ENCODE assay signal across 9 mouse cellular contexts in genomic region chr7:3193905-3194304, GRCm38 (mm10). TPM values are rescaled to one million over a fixed set of nuclear protein-coding genes. Genes with fewer than 3 reads are reported as not detected.
DNase-seq lines count a peak whose midpoint lies in the region; ATAC-seq and TF ChIP-seq lines count a peak whose summit lies in the region.
"Had no signal": no experiment of that assay in that cellular context is flagged by ENCODE, and none has a peak within 500 bp of the region (broad histone marks: within the 10 kb centered on the region; RNA-seq: fewer than 3 reads in every experiment).

No protein-coding gene starts in this region.

- peak; percentile 49; the same call in 1 of the 2 replicates for TF ChIP-seq CTCF in small intestine, adult 2 months (IDR thresholded peaks at IDR 0.05; ENCODE audit: extremely low read depth, insufficient read length, insufficient replicate concordance, low read depth, low read length)

- intact Hi-C loops in heart, postnatal 25 days (cut with DNase I): no loop called here

- no peak for ATAC-seq in limb, embryonic 11.5 days (ENCODE audit: insufficient number of reproducible peaks, low FRiP score, low TSS enrichment, low read depth)
- no peak for ATAC-seq in midbrain, embryonic 14.5 days (ENCODE audit: low FRiP score, low TSS enrichment)

- no peak overlapping the region for H3K27ac ChIP-seq in limb, embryonic 11.5 days (replicated peaks; ENCODE audit: low read depth, low read length)
- no peak overlapping the region for H3K27ac ChIP-seq in small intestine, adult 2 months (ENCODE audit: insufficient read depth, low read depth, low read length)
- no peak overlapping the region for H3K27ac ChIP-seq in midbrain, embryonic 14.5 days (replicated peaks; ENCODE audit: low read depth, low read length)

- no peak for TF ChIP-seq POLR2A in small intestine, adult 2 months (IDR thresholded peaks at IDR 0.05; ENCODE audit: low read depth, low read length)

- DNase-seq in heart, adult 18-20 months: peak; percentile 8 to 49
- no peak for DNase-seq in heart, postnatal 25 days (ENCODE audit: low spot score)
- peak; percentile 46 for DNase-seq in urinary bladder, postnatal 25 days (ENCODE audit: low spot score)
- no peak for DNase-seq in urinary bladder, postnatal 4 days (ENCODE audit: low spot score in 2 of 2)
- DNase-seq in embryo, embryonic 11 days: peak; percentile 52
- DNase-seq in limb, embryonic 11.5 days (ENCODE audit: low spot score): peak; percentile 44
- no peak for DNase-seq in midbrain, embryonic 14.5 days

- no peak overlapping the region for H3K4me3 ChIP-seq in limb, embryonic 11.5 days (ENCODE audit: low read depth, low read length)
- H3K4me3 ChIP-seq in small intestine, adult 2 months (ENCODE audit: low read depth, low read length): no peak overlapping the region
- H3K4me3 ChIP-seq in midbrain, embryonic 14.5 days (replicated peaks; ENCODE audit: low read depth, low read length): no peak overlapping the region

- no peaks in the 10 kb centered on the region for H3K9me3 ChIP-seq in limb, embryonic 11.5 days (ENCODE audit: control insufficient read depth, low read length)
- no peaks in the 10 kb centered on the region for H3K9me3 ChIP-seq in midbrain, embryonic 14.5 days (ENCODE audit: control insufficient read depth, low read length)

- H3K4me2 ChIP-seq in limb, embryonic 11.5 days (ENCODE audit: low read depth, severe bottlenecking): no peak overlapping the region
- no peak overlapping the region for H3K4me2 ChIP-seq in midbrain, embryonic 14.5 days (ENCODE audit: low read length)

- H3K4me1 ChIP-seq in limb, embryonic 11.5 days (ENCODE audit: control insufficient read depth, insufficient read depth, low read length): no peaks in the 10 kb centered on the region
- H3K4me1 ChIP-seq in small intestine, adult 2 months (ENCODE audit: control insufficient read depth, insufficient read depth, insufficient read length, low read length): no peaks in the 10 kb centered on the region
- no peaks in the 10 kb centered on the region for H3K4me1 ChIP-seq in midbrain, embryonic 14.5 days (ENCODE audit: control insufficient read depth, insufficient read depth, low read length)

- no peaks in the 10 kb centered on the region for H3K36me3 ChIP-seq in limb, embryonic 11.5 days (ENCODE audit: control insufficient read depth, insufficient read depth, low read length)
- no peaks in the 10 kb centered on the region for H3K36me3 ChIP-seq in small intestine, adult 2 months (ENCODE audit: control insufficient read depth, insufficient read depth, low read length)
- no peaks in the 10 kb centered on the region for H3K36me3 ChIP-seq in midbrain, embryonic 14.5 days (ENCODE audit: control insufficient read depth, insufficient read depth, low read length)

- H3K27me3 ChIP-seq in limb, embryonic 11.5 days (ENCODE audit: control insufficient read depth, insufficient read depth, low read length): no peaks in the 10 kb centered on the region
- H3K27me3 ChIP-seq in small intestine, adult 2 months (ENCODE audit: control insufficient read depth, insufficient read depth, low read length): no peaks in the 10 kb centered on the region
- no peaks in the 10 kb centered on the region for H3K27me3 ChIP-seq in midbrain, embryonic 14.5 days (ENCODE audit: control insufficient read depth, insufficient read depth, low read length)

- 11% methylated on average over 6 of the region's 6 CpGs for WGBS in limb, embryonic 11.5 days
- 6% methylated on average over 5 of the region's 6 CpGs for WGBS in small intestine, adult 2 months
- WGBS in midbrain, embryonic 14.5 days: 20% methylated on average over 6 of the region's 6 CpGs

- no peak overlapping the region for H3K9ac ChIP-seq in limb, embryonic 11.5 days (ENCODE audit: low read length)
- no peak overlapping the region for H3K9ac ChIP-seq in midbrain, embryonic 14.5 days (replicated peaks; ENCODE audit: low read length)

RNA-seq across cellular contexts. Expression of gene AU018091, which starts 24.9 kb away (rescaled TPM):
- total RNA-seq in heart, adult 18-20 months (2021): not detected
- not detected for total RNA-seq in heart, postnatal 25 days (2021)
- 0.21 and 0.27 TPM in 2 replicates for polyA plus RNA-seq in limb, embryonic 11.5 days (2014; fragmentation: Nextera tagmentation; extraction: Ambion mirVana)
- polyA plus RNA-seq in small intestine, adult 2 months (2012; rRNA removed): not detected in 2 replicates
- polyA plus RNA-seq in midbrain, embryonic 14.5 days (2014; fragmentation: Nextera tagmentation; extraction: Ambion mirVana): not detected in 2 replicates
- polyA plus RNA-seq: intestine, embryonic 14.5 days had no signal

RNA-seq across cellular contexts. Expression of gene Nlrp12, which starts 55.6 kb away (rescaled TPM):
- not detected for total RNA-seq in heart, adult 18-20 months (2021)
- not detected for total RNA-seq in heart, postnatal 25 days (2021)
- not detected in 2 replicates for polyA plus RNA-seq in limb, embryonic 11.5 days (2014; fragmentation: Nextera tagmentation; extraction: Ambion mirVana)
- 0.05 and 0.06 TPM in 2 replicates for polyA plus RNA-seq in small intestine, adult 2 months (2012; rRNA removed)
- not detected in 2 replicates for polyA plus RNA-seq in midbrain, embryonic 14.5 days (2014; fragmentation: Nextera tagmentation; extraction: Ambion mirVana)

Comparison
In these comparisons a context has a peak if more than half of its experiments do, and no peak if none do; other contexts are left out.
1. DNase-seq: peak in heart, adult 18-20 months (2 of 2), urinary bladder, postnatal 25 days (single experiment), embryo, embryonic 11 days (single experiment) and limb, embryonic 11.5 days (single experiment); none in heart, postnatal 25 days (single experiment), urinary bladder, postnatal 4 days (0 of 2) and midbrain, embryonic 14.5 days (single experiment).